Mouse (Mus musculus): ENCODE data around the gene Cnn2. TPM values are rescaled to one million over a fixed set of nuclear protein-coding genes. Genes with fewer than 3 reads are reported as not detected.
A peak's percentile ranks its signal among the peaks of the same experiment; 100 is the strongest.

Gene Cnn2
- polyA plus RNA-seq, 1 experiment from 2014 or later: 30.0 TPM

GRCm38 (mm10) chr10:79984871-79985270, 3.5 kb upstream of the Cnn2 start:
- H3K36me3 ChIP-seq (ENCODE audit: poor library complexity, severe bottlenecking): peaks cover 6% of the 10 kb centered on the region; the same call in 1 of the 2 replicates
- H3K4me2 ChIP-seq: peak overlapping the region; percentile 86
- H3K9me3 ChIP-seq (replicated peaks): no peaks in the 10 kb centered on the region
- H3K4me3 ChIP-seq: peak overlapping the region; percentile 80
- ATAC-seq: peak; percentile 96
- H3K27ac ChIP-seq: peak overlapping the region; percentile 96
- H3K4me1 ChIP-seq: peaks cover 48% of the 10 kb centered on the region
- peak overlapping the region; percentile 90 for H3K9ac ChIP-seq
- WGBS: under 1% methylated on average over 22 of the region's 22 CpGs
- H3K27me3 ChIP-seq: peaks cover 35% of the 10 kb centered on the region

GRCm38 (mm10) chr10:79985334-79986231, 2.8 kb upstream of the Cnn2 start:
- Histone ChIP-seq H3K4me2 (peak overlapping the region; percentile 86), H3K9ac (peak overlapping the region; percentile 90), H3K4me3 (peak overlapping the region; percentile 80), H3K9me3 (replicated peaks) (no peaks in the 10 kb centered on the region), H3K27me3 (peaks cover 40% of the 10 kb centered on the region), H3K27ac (peak overlapping the region; percentile 96), H3K4me1 (peaks cover 48% of the 10 kb centered on the region), H3K36me3 (ENCODE audit: poor library complexity, severe bottlenecking) (0 out of 2 replicates have a peak, but pooled peaks cover 6% of the 10 kb centered on the region)
- 5% methylated on average over 35 of the region's 35 CpGs for WGBS
- ATAC-seq: 0 out of 2 replicates have a peak, but pooled peaks have one; percentile 11

GRCm38 (mm10) chr10:79986232-79986878, 2.0 kb upstream of the Cnn2 start:
- H3K9ac ChIP-seq: peak overlapping the region; percentile 90
- H3K4me2 ChIP-seq: peak overlapping the region; percentile 86
- H3K4me3 ChIP-seq: peak overlapping the region; percentile 80
- 45% methylated on average over 6 of the region's 6 CpGs for WGBS
- H3K27me3 ChIP-seq: peaks cover 48% of the 10 kb centered on the region
- H3K4me1 ChIP-seq: peaks cover 42% of the 10 kb centered on the region
- peaks cover 7% of the 10 kb centered on the region for H3K9me3 ChIP-seq (replicated peaks)
- H3K27ac ChIP-seq: peak overlapping the region; percentile 96; the same call in 1 of the 2 replicates
- ATAC-seq: no peak
- no peaks in the 10 kb centered on the region for H3K36me3 ChIP-seq (ENCODE audit: poor library complexity, severe bottlenecking)

GRCm38 (mm10) chr10:79986963-79987362, 1.4 kb upstream of the Cnn2 start:
- H3K4me1 ChIP-seq: peaks cover 36% of the 10 kb centered on the region
- peak overlapping the region; percentile 10; the same call in 1 of the 2 replicates for H3K4me3 ChIP-seq
- no peak for ATAC-seq
- no peak overlapping the region for H3K27ac ChIP-seq
- WGBS: 2% methylated on average over 11 of the region's 11 CpGs
- 0 out of 2 replicates have a peak overlapping the region, but pooled peaks have one; percentile 2 for H3K9ac ChIP-seq
- H3K27me3 ChIP-seq: peaks cover 48% of the 10 kb centered on the region
- peak overlapping the region; percentile 86 for H3K4me2 ChIP-seq
- H3K9me3 ChIP-seq (replicated peaks): peaks cover 11% of the 10 kb centered on the region
- H3K36me3 ChIP-seq (ENCODE audit: poor library complexity, severe bottlenecking): no peaks in the 10 kb centered on the region

- H3K9me3 ChIP-seq (replicated peaks): peaks cover 11% of the 10 kb centered on the region
- peaks cover 29% of the 10 kb centered on the region for H3K4me1 ChIP-seq
- peak overlapping the region; percentile 42 for H3K4me3 ChIP-seq
- no peaks in the 10 kb centered on the region for H3K36me3 ChIP-seq (ENCODE audit: poor library complexity, severe bottlenecking)
- 11% methylated on average over 27 of the region's 27 CpGs for WGBS
- peaks cover 48% of the 10 kb centered on the region for H3K27me3 ChIP-seq
- H3K9ac ChIP-seq: peak overlapping the region; percentile 60
- ATAC-seq: no peak
- peak overlapping the region; percentile 58 for H3K4me2 ChIP-seq
- no peak overlapping the region for H3K27ac ChIP-seq
Observed at GRCm38 (mm10) chr10:79987771-79988505, 446 bp upstream of the Cnn2 start.

GRCm38 (mm10) chr10:79989272-79989786, 945 bp downstream of the Cnn2 start:
- peaks cover 11% of the 10 kb centered on the region for H3K9me3 ChIP-seq (replicated peaks)
- WGBS: 29% methylated on average over 8 of the region's 8 CpGs
- peaks cover 24% of the 10 kb centered on the region for H3K4me1 ChIP-seq
- H3K4me2 ChIP-seq: peak overlapping the region; percentile 58; the same call in 1 of the 2 replicates
- no peak overlapping the region for H3K27ac ChIP-seq
- no peak for ATAC-seq
- H3K9ac ChIP-seq: no peak overlapping the region
- peak overlapping the region; percentile 42; the same call in 1 of the 2 replicates for H3K4me3 ChIP-seq
- peaks cover 48% of the 10 kb centered on the region for H3K27me3 ChIP-seq
- no peaks in the 10 kb centered on the region for H3K36me3 ChIP-seq (ENCODE audit: poor library complexity, severe bottlenecking)

- peaks cover 11% of the 10 kb centered on the region for H3K9me3 ChIP-seq (replicated peaks)
- no peaks in the 10 kb centered on the region for H3K36me3 ChIP-seq (ENCODE audit: poor library complexity, severe bottlenecking)
- H3K27ac ChIP-seq: no peak overlapping the region
- H3K4me1 ChIP-seq: peaks cover 27% of the 10 kb centered on the region
- peaks cover 48% of the 10 kb centered on the region for H3K27me3 ChIP-seq
- H3K9ac ChIP-seq: no peak overlapping the region
- no peak for ATAC-seq
- 11% methylated on average over 15 of the region's 15 CpGs for WGBS
- peak overlapping the region; percentile 58; the same call in 1 of the 2 replicates for H3K4me2 ChIP-seq
- no peak overlapping the region for H3K4me3 ChIP-seq
Observed at GRCm38 (mm10) chr10:79989870-79990269, 1.5 kb downstream of the Cnn2 start.

- Histone ChIP-seq H3K4me1 (peaks cover 22% of the 10 kb centered on the region), H3K9ac (no peak overlapping the region), H3K27ac (no peak overlapping the region), H3K27me3 (peaks cover 48% of the 10 kb centered on the region), H3K9me3 (replicated peaks) (peaks cover 11% of the 10 kb centered on the region), H3K4me2 (no peak overlapping the region), H3K36me3 (ENCODE audit: poor library complexity, severe bottlenecking) (no peaks in the 10 kb centered on the region), H3K4me3 (no peak overlapping the region)
- whole genome bisulfite sequencing: 50% methylated on average over 12 of the region's 12 CpGs
- ATAC-seq: no peak
Observed at GRCm38 (mm10) chr10:79991099-79991498, 2.7 kb downstream of the Cnn2 start.

GRCm38 (mm10) chr10:79991548-79991947, 3.2 kb downstream of the Cnn2 start:
- H3K27me3 ChIP-seq: peaks cover 46% of the 10 kb centered on the region

GRCm38 (mm10) chr10:79994397-79995115, 6.2 kb downstream of the Cnn2 start:
- no peak for ATAC-seq
- Histone ChIP-seq H3K4me3 (no peak overlapping the region), H3K9ac (no peak overlapping the region), H3K36me3 (ENCODE audit: poor library complexity, severe bottlenecking) (no peaks in the 10 kb centered on the region), H3K4me2 (no peak overlapping the region), H3K9me3 (replicated peaks) (peaks cover 11% of the 10 kb centered on the region), H3K4me1 (peaks cover 25% of the 10 kb centered on the region), H3K27me3 (peaks cover 30% of the 10 kb centered on the region), H3K27ac (no peak overlapping the region)
- 81% methylated on average over 16 of the region's 16 CpGs for WGBS

More at GRCm38 (mm10) chr10:79991548-79991947, 3.2 kb downstream of the Cnn2 start:
- no peak for ATAC-seq
- Histone ChIP-seq H3K4me2 (no peak overlapping the region), H3K9me3 (replicated peaks) (peaks cover 11% of the 10 kb centered on the region), H3K27ac (no peak overlapping the region), H3K9ac (no peak overlapping the region), H3K4me1 (peaks cover 17% of the 10 kb centered on the region), H3K36me3 (ENCODE audit: poor library complexity, severe bottlenecking) (no peaks in the 10 kb centered on the region), H3K4me3 (no peak overlapping the region)
- WGBS: 88% methylated on average over 6 of the region's 6 CpGs

- ATAC-seq: no peak
- H3K9me3 ChIP-seq (replicated peaks): peaks cover 11% of the 10 kb centered on the region
- no peak overlapping the region; the same call in 1 of the 2 replicates for H3K4me2 ChIP-seq
- peaks cover 25% of the 10 kb centered on the region for H3K4me1 ChIP-seq
- no peak overlapping the region for H3K27ac ChIP-seq
- peaks cover 32% of the 10 kb centered on the region for H3K27me3 ChIP-seq
- 0 out of 2 replicates have a peak overlapping the region, but pooled peaks have one; percentile 51 for H3K4me3 ChIP-seq
- 92% methylated on average over 1 of the region's 1 CpGs for WGBS
- no peaks in the 10 kb centered on the region for H3K36me3 ChIP-seq (ENCODE audit: poor library complexity, severe bottlenecking)
- H3K9ac ChIP-seq: no peak overlapping the region
Observed at GRCm38 (mm10) chr10:79995636-79996035, 7.3 kb downstream of the Cnn2 start.

Data from forebrain, embryonic 13.5 days (tissue).